Mouse (Mus musculus) bone marrow, adult 2 months (tissue): ENCODE data around the gene Srp9.

ENCODE experiments used
- CTCF ChIP-seq: fragments of 200-500 bp; IDR thresholded peaks from 2 replicates; pipeline ENCODE4 v1.5.1; 2011; ENCODE audit warnings: low read length, control low read depth; ENCODE audit not compliant: control insufficient read depth, insufficient read depth
- POLR2A ChIP-seq: fragments of 200-500 bp; IDR thresholded peaks from 2 replicates; pipeline ENCODE4 v1.6.1; 2011; ENCODE audit warnings: low read depth, mild to moderate bottlenecking, control low read depth, low read length, borderline replicate concordance; ENCODE audit not compliant: control insufficient read depth

DNA sequence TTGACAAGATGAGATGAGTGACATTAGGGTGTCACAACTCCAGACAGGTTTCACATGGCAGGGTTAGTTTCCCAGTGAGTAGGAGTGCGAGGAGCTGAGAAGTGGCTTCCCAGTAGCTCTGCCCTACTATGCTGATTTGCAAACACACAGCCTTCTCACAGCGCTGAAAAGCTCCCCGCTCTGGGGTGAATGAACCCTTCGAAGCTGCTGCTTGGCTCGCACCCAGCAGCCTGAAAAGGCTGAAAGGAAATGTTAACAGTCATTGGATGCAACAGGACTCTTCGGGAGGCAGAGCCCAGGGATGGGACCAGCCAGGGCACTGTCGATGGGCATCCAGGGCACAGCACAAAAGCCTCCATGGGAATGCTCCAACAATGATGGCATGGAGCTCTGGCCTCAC lies 37.8 kb upstream of the Srp9 start:
- TF ChIP-seq CTCF (no peak), POLR2A (no peak)
